Mouse (Mus musculus) neural tube, embryonic 13.5 days (tissue): ENCODE measurements at regions not wholly inside any gene's neighbourhood (a gene's known extent, or its start where the extent isn't known, plus 50 kb on each side); places are given as distances from the start of the nearest gene placed in this dataset.

Source experiments
- ATAC-seq: fragments of 200-750 bp; cut with Nextera tagmentation; 2 replicates; pipeline ENCODE4 v1.8.0; 2017; ENCODE audit warnings: low read depth, mild to moderate bottlenecking, moderate TSS enrichment, moderate library complexity
- H3K27ac ChIP-seq: fragments of 300-500 bp; sonication (generic); replicated peaks from 2 replicates; pipeline ENCODE4 v1.5.1; 2015; ENCODE audit warnings: moderate library complexity, mild to moderate bottlenecking, inconsistent platforms
- H3K27me3 ChIP-seq: fragments of 300-500 bp; sonication (generic); 2 replicates; pipeline ENCODE4 v1.6.1; 2015; ENCODE audit warnings: mild to moderate bottlenecking, inconsistent platforms
- H3K36me3 ChIP-seq: fragments of 300-500 bp; sonication (generic); 2 replicates; pipeline ENCODE4 v1.6.1; 2015; ENCODE audit warnings: mild to moderate bottlenecking, inconsistent platforms
- H3K4me1 ChIP-seq: fragments of 300-500 bp; sonication (generic); replicated peaks from 2 replicates; pipeline ENCODE4 v1.6.1; 2015; ENCODE audit warnings: inconsistent platforms
- H3K4me2 ChIP-seq: fragments of 300-500 bp; sonication (generic); 2 replicates; pipeline ENCODE4 v1.6.1; 2015; ENCODE audit warnings: inconsistent platforms, mild to moderate bottlenecking, moderate library complexity
- H3K4me3 ChIP-seq: fragments of 300-500 bp; sonication (generic); 2 replicates; pipeline ENCODE4 v1.5.1; 2015; ENCODE audit warnings: mild to moderate bottlenecking, inconsistent platforms
- H3K9ac ChIP-seq: fragments of 300-500 bp; sonication (generic); 2 replicates; pipeline ENCODE4 v1.6.1; 2015; ENCODE audit warnings: moderate library complexity, mild to moderate bottlenecking, inconsistent platforms
- H3K9me3 ChIP-seq: fragments of 300-500 bp; sonication (generic); 2 replicates; pipeline ENCODE4 v1.6.1; 2016; ENCODE audit warnings: inconsistent platforms
- WGBS: fragments of 180-500 bp; shearing (Covaris S2); methylation state at CpG from one replicate; pipeline ENCODE4 v1.1.7; 2015; 5-methylcytosine and 5-hydroxymethylcytosine counted together

GRCm38 (mm10) chr2:74994998-74995397 is 169.4 kb downstream of the Mtx2 start:
- Histone ChIP-seq H3K9ac (no peak overlapping the region), H3K4me2 (no peak overlapping the region), H3K36me3 (no peaks in the 10 kb centered on the region), H3K27ac (no peak overlapping the region), H3K4me1 (peaks cover 5% of the 10 kb centered on the region), H3K27me3 (0 out of 2 replicates have a peak, but pooled peaks cover 2% of the 10 kb centered on the region), H3K4me3 (no peak overlapping the region), H3K9me3 (no peaks in the 10 kb centered on the region)
- 17% methylated on average over 2 of the region's 2 CpGs for WGBS
- ATAC-seq: no peak

GRCm38 (mm10) chr2:74997736-74998135 is 172.1 kb downstream of the Mtx2 start:
- Histone ChIP-seq H3K4me3 (no peak overlapping the region), H3K9me3 (no peaks in the 10 kb centered on the region), H3K9ac (no peak overlapping the region), H3K36me3 (no peaks in the 10 kb centered on the region), H3K27me3 (peaks cover 2% of the 10 kb centered on the region; the same call in 1 of the 2 replicates), H3K27ac (no peak overlapping the region), H3K4me1 (peaks cover 27% of the 10 kb centered on the region), H3K4me2 (no peak overlapping the region)
- 76% methylated on average over 1 of the region's 1 CpGs for WGBS
- no peak for ATAC-seq

- ATAC-seq: no peak
- WGBS: 11% methylated on average over 10 of the region's 10 CpGs
- no peaks in the 10 kb centered on the region for H3K36me3 ChIP-seq
- H3K4me2 ChIP-seq: peak overlapping the region; percentile 21; the same call in 1 of the 2 replicates
- H3K27me3 ChIP-seq: peaks cover 2% of the 10 kb centered on the region; the same call in 1 of the 2 replicates
- peaks cover 30% of the 10 kb centered on the region for H3K4me1 ChIP-seq
- H3K9me3 ChIP-seq: no peaks in the 10 kb centered on the region
- no peak overlapping the region for H3K4me3 ChIP-seq
- H3K27ac ChIP-seq: no peak overlapping the region
- no peak overlapping the region for H3K9ac ChIP-seq
These were observed 174.8 kb downstream of the Mtx2 start for GRCm38 (mm10) chr2:75000368-75000796.

- H3K4me1 ChIP-seq: peaks cover 30% of the 10 kb centered on the region
- peaks cover 2% of the 10 kb centered on the region; the same call in 1 of the 2 replicates for H3K27me3 ChIP-seq
- 42% methylated on average over 12 of the region's 12 CpGs for WGBS
- H3K9me3 ChIP-seq: no peaks in the 10 kb centered on the region
- H3K4me3 ChIP-seq: no peak overlapping the region
- peak overlapping the region; percentile 38; the same call in 1 of the 2 replicates for H3K9ac ChIP-seq
- no peaks in the 10 kb centered on the region for H3K36me3 ChIP-seq
- H3K4me2 ChIP-seq: peak overlapping the region; percentile 40
- H3K27ac ChIP-seq: no peak overlapping the region
- ATAC-seq: peak; percentile 47; the same call in 1 of the 2 replicates
These were observed 177.0 kb downstream of the Mtx2 start for GRCm38 (mm10) chr2:75002562-75002961.

GRCm38 (mm10) chr2:75008116-75008515 is 182.5 kb downstream of the Mtx2 start:
- no peak for ATAC-seq
- Histone ChIP-seq H3K4me1 (no peaks in the 10 kb centered on the region), H3K4me2 (no peak overlapping the region), H3K36me3 (no peaks in the 10 kb centered on the region), H3K9ac (no peak overlapping the region), H3K9me3 (no peaks in the 10 kb centered on the region), H3K4me3 (no peak overlapping the region), H3K27ac (no peak overlapping the region), H3K27me3 (no peaks in the 10 kb centered on the region)
- 90% methylated on average over 1 of the region's 1 CpGs for WGBS

GRCm38 (mm10) chr2:75010647-75011046 is 185.0 kb downstream of the Mtx2 start:
- no peaks in the 10 kb centered on the region for H3K9me3 ChIP-seq
- no peak for ATAC-seq
- H3K4me2 ChIP-seq: no peak overlapping the region
- no peak overlapping the region for H3K9ac ChIP-seq
- WGBS: 46% methylated on average over 7 of the region's 7 CpGs
- H3K36me3 ChIP-seq: no peaks in the 10 kb centered on the region
- H3K4me3 ChIP-seq: no peak overlapping the region
- H3K4me1 ChIP-seq: peaks cover 9% of the 10 kb centered on the region
- no peaks in the 10 kb centered on the region for H3K27me3 ChIP-seq
- no peak overlapping the region for H3K27ac ChIP-seq

GRCm38 (mm10) chr2:75012046-75012445 is 186.4 kb downstream of the Mtx2 start:
- no peak overlapping the region for H3K9ac ChIP-seq
- no peak overlapping the region for H3K4me3 ChIP-seq
- H3K36me3 ChIP-seq: no peaks in the 10 kb centered on the region
- 30% methylated on average over 8 of the region's 8 CpGs for WGBS
- no peak for ATAC-seq
- H3K4me2 ChIP-seq: no peak overlapping the region
- no peaks in the 10 kb centered on the region for H3K9me3 ChIP-seq
- H3K4me1 ChIP-seq: peaks cover 9% of the 10 kb centered on the region
- no peaks in the 10 kb centered on the region for H3K27me3 ChIP-seq
- no peak overlapping the region for H3K27ac ChIP-seq

- Histone ChIP-seq H3K4me1 (peaks cover 9% of the 10 kb centered on the region), H3K36me3 (no peaks in the 10 kb centered on the region), H3K27me3 (no peaks in the 10 kb centered on the region), H3K4me2 (no peak overlapping the region; the same call in 1 of the 2 replicates), H3K9me3 (no peaks in the 10 kb centered on the region), H3K27ac (no peak overlapping the region), H3K9ac (no peak overlapping the region), H3K4me3 (no peak overlapping the region)
- ATAC-seq: peak; percentile 56
- WGBS: 43% methylated on average over 16 of the region's 16 CpGs
These were observed 189.6 kb downstream of the Mtx2 start for GRCm38 (mm10) chr2:75014994-75015728.

GRCm38 (mm10) chr2:75019459-75019858 is 193.9 kb downstream of the Mtx2 start:
- no peak for ATAC-seq
- peaks cover 13% of the 10 kb centered on the region for H3K4me1 ChIP-seq
- H3K9me3 ChIP-seq: no peaks in the 10 kb centered on the region
- H3K27me3 ChIP-seq: no peaks in the 10 kb centered on the region
- no peaks in the 10 kb centered on the region for H3K36me3 ChIP-seq
- no peak overlapping the region for H3K9ac ChIP-seq
- no peak overlapping the region for H3K27ac ChIP-seq
- H3K4me3 ChIP-seq: no peak overlapping the region
- no peak overlapping the region for H3K4me2 ChIP-seq
- 80% methylated on average over 7 of the region's 7 CpGs for WGBS

- H3K4me2 ChIP-seq: no peak overlapping the region
- H3K9ac ChIP-seq: no peak overlapping the region
- 55% methylated on average over 7 of the region's 7 CpGs for WGBS
- no peaks in the 10 kb centered on the region for H3K9me3 ChIP-seq
- H3K27ac ChIP-seq: no peak overlapping the region
- no peak for ATAC-seq
- no peaks in the 10 kb centered on the region for H3K36me3 ChIP-seq
- H3K4me3 ChIP-seq: no peak overlapping the region
- H3K4me1 ChIP-seq: 0 out of 2 replicates have a peak, but pooled peaks cover 4% of the 10 kb centered on the region
- no peaks in the 10 kb centered on the region for H3K27me3 ChIP-seq
These were observed 196.0 kb downstream of the Mtx2 start for GRCm38 (mm10) chr2:75021639-75022038.

GRCm38 (mm10) chr2:75028151-75028550 is 202.5 kb downstream of the Mtx2 start:
- no peak for ATAC-seq
- Histone ChIP-seq H3K4me3 (no peak overlapping the region), H3K27me3 (no peaks in the 10 kb centered on the region), H3K4me2 (no peak overlapping the region), H3K27ac (no peak overlapping the region), H3K9ac (no peak overlapping the region), H3K4me1 (peaks cover 20% of the 10 kb centered on the region), H3K9me3 (no peaks in the 10 kb centered on the region), H3K36me3 (no peaks in the 10 kb centered on the region)
- 91% methylated on average over 10 of the region's 10 CpGs for whole genome bisulfite sequencing

- no peak overlapping the region for H3K27ac ChIP-seq
- H3K9me3 ChIP-seq: no peaks in the 10 kb centered on the region
- H3K36me3 ChIP-seq: no peaks in the 10 kb centered on the region
- H3K4me2 ChIP-seq: no peak overlapping the region
- H3K9ac ChIP-seq: no peak overlapping the region
- 45% methylated on average over 8 of the region's 8 CpGs for WGBS
- no peaks in the 10 kb centered on the region for H3K27me3 ChIP-seq
- no peak for ATAC-seq
- H3K4me3 ChIP-seq: no peak overlapping the region
- H3K4me1 ChIP-seq: peaks cover 20% of the 10 kb centered on the region
These were observed 203.6 kb downstream of the Mtx2 start for GRCm38 (mm10) chr2:75029089-75029693.
